Mouse (Mus musculus) kidney, adult 8-10 months (tissue): ENCODE data around the gene Wdr34.

ENCODE experiments used
- DNase-seq, 2 experiments: peaks; one replicate each; pipeline ENCODE4 v3.0.0; 2022

Wdr34 gene

DNA sequence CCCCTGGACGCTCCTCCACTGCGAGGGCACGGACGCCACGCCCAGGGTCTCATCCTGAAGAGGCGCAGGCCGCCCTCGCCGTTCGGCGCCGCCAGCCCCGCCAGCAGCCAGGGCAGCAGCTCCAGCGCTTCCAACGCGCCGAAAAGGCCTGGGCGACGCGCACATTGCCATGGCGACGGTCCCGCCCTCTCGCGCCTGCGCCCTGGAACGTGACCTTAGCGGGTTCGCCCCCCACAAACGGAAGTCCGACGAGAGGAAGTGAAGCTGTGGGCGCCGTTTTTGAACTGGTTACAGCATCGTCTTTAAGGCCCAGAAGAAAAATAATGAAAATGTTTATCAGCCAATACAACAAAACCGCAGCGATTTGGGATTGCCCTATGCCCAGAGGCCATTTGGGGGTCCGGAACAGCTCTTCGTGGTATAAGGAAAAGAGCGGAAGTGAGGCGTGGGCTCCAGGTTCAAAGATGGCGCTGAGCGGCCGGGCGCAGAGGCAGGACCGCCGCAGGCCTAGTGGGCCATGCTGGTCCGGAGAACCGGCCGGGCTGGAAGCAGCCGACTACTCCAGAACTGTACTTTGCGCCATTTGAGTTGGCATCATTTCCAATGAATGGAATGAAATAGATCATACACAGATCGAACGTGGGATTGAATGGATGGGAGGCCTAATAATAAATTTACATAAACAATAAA lies at the start of gene Wdr34:
TSS of gene Wdr34 (minus strand) at position 183 of the 690 bp plus-strand sequence.
- peak; percentile 97 to 98 for DNase-seq

DNA sequence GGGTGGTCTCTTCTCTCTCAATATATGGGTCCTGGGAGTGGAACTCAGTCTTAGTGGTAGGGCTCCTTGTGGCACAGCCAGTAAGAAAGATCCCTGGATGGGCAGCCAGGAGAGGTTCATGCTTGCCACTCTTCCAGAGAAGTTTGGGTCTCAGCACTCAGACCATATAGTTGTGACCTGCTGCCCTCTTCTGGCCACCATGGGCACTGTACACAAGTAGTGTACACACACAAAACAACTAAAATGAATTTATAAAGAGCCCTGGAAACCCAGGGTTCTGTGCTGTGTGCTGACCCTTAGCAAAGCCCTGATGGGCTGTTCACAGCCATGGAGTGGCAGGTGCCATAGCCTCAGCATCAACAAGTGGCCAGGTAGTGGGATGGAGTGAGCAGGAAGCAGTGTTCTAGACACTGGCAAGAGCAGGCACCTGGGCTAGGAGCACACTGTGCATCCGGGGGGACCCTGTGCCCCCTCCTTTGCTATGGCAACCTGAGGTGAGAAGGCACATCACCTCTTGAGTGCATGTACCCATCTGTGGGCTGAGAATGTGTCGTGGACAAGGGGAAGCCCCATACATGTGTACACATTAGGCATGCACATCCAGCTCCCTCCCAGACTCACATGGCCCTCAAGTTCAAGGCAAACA lies 47.3 kb upstream of the Wdr34 start:
- DNase-seq, result peak; percentile 42 to 65

GRCm38 (mm10) chr2:30094208-30094588 lies 45.5 kb upstream of the Wdr34 start:
- no peak for DNase-seq

- peak; percentile 98 for DNase-seq
These were observed 45.0 kb upstream of the Wdr34 start, which contains the start of gene Zdhhc12 for GRCm38 (mm10) chr2:30093471-30094207. Gene Zdhhc12 (minus strand): TSS chr2:30093648.

DNA sequence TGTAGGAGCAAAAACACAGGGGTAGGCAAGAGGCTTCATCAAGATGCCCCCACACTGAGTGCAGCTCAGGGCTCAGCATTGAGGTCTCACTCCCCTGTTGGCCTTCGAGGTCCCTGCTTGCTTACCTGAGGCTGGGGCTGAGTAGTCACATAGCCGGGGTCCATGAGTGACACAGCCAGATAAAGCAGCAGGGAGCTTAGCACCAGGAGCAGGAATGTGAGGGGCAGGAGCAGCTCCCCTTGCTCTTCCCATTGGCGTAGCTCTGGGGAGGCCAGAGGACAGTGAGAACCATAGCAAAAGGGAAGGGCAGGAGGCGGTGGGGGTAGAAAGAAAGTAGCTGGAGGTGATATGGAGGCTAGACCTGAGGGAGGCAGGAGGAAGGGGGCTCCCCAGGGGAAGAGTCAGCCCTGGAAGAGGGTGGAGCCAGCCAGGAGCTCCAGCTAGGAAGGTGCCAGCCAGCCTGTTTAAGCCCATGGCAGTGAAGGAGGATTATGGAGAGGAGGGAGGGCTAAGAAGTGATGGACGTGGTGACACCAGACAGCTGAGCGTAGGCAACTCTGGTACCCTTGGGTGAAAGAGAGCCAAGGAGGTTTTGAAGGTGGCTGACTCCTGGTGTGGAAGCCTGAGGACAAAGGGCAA lies 43.7 kb upstream of the Wdr34 start:
- DNase-seq, result no peak

GRCm38 (mm10) chr2:30091521-30091920 lies 42.8 kb upstream of the Wdr34 start:
- DNase-seq, result no peak

GRCm38 (mm10) chr2:30087310-30087709 lies 38.6 kb upstream of the Wdr34 start:
- no peak for DNase-seq

GRCm38 (mm10) chr2:30084632-30085031 lies 36.0 kb upstream of the Wdr34 start:
- no peak for DNase-seq

DNA sequence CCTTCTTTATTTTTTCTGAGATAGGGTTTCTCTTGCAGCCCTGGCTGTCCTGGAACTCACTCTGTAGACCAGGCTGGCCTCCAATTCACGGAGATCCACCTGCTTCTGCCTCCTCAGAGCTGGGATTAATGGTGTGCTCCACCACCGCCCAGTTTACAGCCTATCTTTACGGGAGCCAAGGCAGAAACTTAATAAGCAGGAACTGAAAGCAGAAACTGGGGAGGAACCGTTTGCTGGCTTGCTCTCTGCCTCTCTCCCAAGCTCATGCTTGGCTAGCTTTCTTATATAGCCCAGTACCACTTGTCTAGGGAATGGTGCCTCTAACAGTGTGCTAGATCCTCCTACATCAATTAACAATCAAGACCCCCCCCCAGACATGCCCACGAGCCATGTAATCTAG lies 35.4 kb upstream of the Wdr34 start:
- no peak for DNase-seq

DNA sequence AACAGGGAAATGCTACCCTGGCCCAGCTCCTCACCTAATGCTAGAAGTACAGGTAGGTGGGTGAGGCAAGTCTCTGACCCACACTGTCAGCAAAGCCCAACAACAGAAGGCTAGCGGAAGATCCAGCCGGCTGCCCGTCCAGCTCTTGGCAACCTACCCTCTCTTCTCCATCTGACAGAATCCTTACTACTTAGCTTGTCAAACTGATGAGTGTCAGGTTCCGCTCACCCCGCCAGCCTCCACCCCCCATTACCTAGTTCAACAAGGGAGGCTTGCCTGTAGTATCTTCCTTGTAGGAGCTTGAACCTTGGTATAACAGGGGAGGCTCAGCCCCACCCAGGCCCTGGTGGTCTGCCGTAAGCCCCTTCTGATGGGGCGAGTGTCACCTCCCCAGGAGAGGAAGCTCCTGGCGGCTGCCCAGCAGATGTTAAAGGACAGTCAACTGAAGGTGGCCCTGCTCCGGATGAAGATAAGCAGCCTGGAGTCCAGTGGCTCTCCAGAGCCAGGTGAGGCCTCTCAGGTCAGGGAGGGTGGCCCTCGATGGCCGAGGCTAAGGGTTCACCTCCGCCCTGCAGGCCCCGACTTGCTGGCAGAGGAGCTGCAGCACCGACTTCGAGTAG lies 31.6 kb upstream of the Wdr34 start:
- no peak for DNase-seq

DNA sequence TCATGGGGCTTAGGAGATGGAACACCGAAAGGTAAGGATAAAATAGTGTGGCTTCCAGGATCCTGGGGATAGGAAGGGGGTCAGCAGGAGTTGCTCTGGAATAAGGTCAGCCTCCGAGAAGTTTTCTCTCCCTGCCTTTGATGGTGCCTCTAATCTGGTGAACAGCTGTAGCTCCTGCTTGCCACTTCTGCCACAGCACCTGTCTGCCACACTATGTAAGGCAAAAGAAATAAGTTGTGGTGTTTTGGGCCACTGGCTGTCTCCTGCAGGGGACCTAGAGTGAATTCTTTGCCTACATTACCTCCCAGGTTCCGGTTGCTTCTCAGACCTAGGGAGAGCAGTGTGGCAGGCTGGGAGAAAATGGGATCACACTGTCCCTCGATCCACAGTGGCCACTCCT lies 30.1 kb upstream of the Wdr34 start:
- DNase-seq, result no peak

GRCm38 (mm10) chr2:30078349-30078712 lies 29.6 kb upstream of the Wdr34 start:
- no peak for DNase-seq

DNA sequence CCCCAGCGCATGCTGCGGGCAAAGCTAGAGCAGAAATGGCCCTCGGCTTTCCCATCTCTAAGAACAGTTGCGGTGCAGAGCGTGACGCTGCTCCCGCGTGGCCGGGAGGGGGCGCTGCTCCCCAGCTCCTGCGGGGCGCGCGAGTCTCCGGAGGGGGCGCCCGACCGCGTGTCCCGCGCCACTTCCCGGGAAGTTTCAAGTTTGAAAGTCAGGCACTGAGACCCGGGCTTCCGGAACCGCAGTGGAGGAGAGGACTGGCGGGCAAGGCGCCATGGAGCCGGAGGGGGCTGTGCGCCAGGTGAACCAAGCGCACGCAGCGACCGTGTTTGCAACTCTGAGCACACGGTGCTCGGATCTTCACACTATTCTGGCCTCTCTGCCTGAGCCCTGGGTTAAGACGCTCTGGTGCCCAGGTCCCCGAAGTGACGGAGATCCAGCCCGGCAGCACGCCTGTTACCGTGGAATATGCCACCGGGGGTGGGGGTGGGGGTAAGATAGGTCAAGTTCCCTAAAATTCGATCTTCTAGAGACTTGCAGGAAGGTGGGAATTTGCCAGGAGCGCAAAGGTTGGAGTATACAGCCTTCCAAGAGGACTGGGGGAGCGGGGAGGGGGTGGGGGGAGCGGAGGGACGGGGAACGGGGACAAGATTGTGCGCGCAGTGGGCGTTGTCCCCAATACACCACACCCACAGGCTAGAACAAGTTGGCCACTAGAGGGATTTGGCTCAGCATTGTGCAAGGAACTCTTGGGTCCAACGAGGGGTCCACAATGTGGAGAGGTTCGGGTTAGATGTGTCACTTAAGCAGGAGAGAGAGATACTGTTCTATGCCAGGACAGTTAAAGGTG lies 29.0 kb upstream of the Wdr34 start, which contains the start of gene Pkn3:
TSS of gene Pkn3 (plus strand) at position 183 of the 847 bp plus-strand sequence.
- peak; percentile 72 to 83 for DNase-seq

GRCm38 (mm10) chr2:30076959-30077358 lies 28.3 kb upstream of the Wdr34 start:
- no peak for DNase-seq

- no peak for DNase-seq
These were observed 27.8 kb upstream of the Wdr34 start for GRCm38 (mm10) chr2:30076439-30076838.

DNA sequence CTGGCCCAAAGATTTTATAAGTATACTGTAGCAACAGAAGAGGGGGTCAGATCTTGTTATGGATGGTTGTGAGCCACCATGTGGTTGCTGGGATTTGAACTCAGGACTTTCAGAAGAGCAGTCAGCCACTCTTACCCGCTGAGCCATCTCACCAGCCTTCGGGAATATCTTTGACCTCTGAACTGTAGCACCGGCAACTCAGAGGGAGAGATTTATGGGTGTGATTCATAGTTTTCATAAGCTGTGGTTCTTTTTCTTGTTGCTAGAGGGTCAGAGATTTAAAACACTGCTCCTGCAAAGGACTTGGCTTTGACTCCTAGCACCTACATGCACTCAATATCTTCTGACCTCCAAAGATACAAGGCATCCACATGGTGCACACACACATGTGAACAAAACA lies 26.9 kb upstream of the Wdr34 start:
- DNase-seq, result no peak

DNA sequence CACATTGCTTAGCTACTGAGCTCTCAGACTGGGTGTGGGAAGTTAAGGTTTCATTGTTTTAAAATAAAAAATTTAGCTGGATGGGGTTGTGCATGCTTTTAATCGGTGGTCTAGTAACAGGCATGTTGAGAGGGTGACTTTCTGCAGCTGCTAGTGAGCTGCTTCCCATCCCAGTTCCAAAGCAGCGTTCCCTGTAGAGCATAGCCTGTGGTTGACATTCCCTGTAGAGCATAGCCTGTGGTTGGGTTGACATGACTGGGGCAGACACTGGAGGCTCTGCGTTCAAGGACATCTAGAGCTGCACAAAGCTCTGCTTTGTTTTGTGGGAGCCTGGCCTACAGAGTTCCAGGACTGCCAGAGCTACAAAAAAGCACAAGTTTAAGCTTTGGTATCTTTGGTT lies 24.6 kb upstream of the Wdr34 start:
- DNase-seq, result no peak

DNA sequence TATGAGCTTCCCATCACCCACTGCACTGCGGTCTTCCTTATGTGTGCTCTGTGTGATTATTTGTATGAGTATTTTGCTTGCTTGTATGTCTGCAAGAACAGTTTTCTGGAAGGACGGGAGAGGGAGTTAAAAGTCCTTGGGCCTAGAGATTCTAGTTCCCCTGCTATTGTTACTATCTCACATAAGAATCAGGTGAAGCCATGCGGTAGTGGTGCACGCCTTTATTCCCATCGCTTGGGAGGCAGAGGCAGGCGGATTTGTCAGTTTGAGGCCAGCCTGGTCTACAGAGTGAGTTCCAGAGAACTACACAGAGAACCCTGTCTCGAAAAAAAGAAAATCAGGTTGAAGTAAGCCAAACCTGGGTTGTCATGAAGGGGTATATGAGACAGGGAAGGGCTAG lies 24.2 kb upstream of the Wdr34 start:
- DNase-seq, result no peak

DNA sequence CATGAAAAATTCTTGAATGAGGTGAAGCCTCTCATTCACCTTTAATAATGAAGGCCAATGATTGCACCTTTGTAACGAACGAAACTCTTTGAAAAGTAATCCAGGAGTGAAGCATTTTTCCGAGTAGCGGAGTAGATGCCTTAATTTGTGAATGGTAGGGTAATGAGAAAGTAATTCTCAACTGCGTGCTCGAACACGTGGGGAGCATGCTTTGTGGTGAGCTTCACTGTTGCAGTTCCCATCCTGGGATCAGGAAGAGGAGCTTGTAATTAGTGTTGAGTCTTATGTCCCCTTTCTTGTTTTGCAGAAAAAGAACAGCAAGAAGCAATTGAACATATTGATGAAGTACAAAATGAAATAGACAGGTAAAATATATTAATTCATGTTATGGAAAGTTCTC lies 19.3 kb upstream of the Wdr34 start:
- DNase-seq, result no peak

DNA sequence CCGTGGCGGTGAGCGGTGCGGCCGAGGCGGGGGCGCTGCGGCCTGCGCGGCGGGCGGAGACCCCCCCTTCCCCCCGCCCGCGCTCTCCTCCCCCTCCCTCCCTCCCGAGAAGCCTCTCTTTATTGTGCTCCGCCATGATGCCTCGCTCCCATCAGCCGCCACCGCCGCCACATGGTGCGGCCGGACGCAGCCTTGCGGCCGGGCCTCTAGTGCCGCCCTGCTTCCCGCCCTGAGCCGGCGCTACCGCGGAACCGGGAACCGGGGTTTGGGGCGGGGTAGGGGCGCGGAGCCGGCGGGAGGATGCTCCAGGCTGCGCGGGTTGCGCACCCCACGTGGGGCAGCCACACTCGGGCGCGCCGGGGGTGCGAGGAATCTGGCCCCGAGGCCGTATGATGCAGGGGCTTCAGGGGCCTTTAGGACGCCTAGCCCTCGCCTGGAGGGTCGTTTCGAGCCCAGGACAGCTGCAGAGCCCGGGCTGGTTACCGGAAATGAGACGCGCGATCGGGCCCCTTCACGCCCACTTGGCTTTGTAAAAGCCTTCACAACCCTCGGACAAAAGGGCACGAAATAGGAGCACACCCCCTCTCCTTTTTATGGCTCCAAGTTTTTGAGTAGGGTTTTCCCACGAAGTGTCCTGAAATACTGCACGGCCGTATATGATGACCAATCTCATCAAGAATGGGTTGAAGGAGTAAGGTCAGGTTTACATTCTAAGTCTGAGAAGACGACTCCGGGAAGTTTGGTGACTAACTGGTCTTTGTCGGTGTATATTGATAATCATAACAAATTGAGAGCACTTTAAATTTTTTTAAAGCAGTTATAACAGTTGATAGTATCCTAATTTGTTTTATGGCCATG lies 18.6 kb upstream of the Wdr34 start:
- peak in 1 of 2 experiments; percentile 25 for DNase-seq
